In genomic region chr12:46398875-46399652, GRCm38 (mm10) we compare ENCODE assay signal across 8 mouse cellular contexts.
DNase-seq lines count a peak whose midpoint lies in the region; ATAC-seq and TF ChIP-seq lines count a peak whose summit lies in the region.

No protein-coding gene starts in this region.

- peak; percentile 92 for ATAC-seq in forebrain, embryonic 12.5 days (ENCODE audit: low FRiP score)
- ATAC-seq in kidney, postnatal 0 days (replicated peaks; ENCODE audit: low FRiP score, low read depth), result no peak
- ATAC-seq in liver, embryonic 16.5 days (ENCODE audit: low read depth), result no peak
- no peak for ATAC-seq in stomach, postnatal 0 days (ENCODE audit: low FRiP score, low TSS enrichment)

- peak overlapping the region; percentile 71 for H3K4me2 ChIP-seq in forebrain, embryonic 12.5 days
- peak overlapping the region; percentile 76 for H3K4me2 ChIP-seq in kidney, postnatal 0 days (ENCODE audit: low read length)
- H3K4me2 ChIP-seq in liver, embryonic 16.5 days (ENCODE audit: low read depth, low read length), result peak overlapping the region; percentile 20; the same call in 1 of the 2 replicates
- peak overlapping the region; percentile 73 for H3K4me2 ChIP-seq in stomach, postnatal 0 days (replicated peaks; ENCODE audit: low read depth)

- H3K9ac ChIP-seq in forebrain, embryonic 12.5 days, result peak overlapping the region; percentile 59
- H3K9ac ChIP-seq in kidney, postnatal 0 days (ENCODE audit: low read depth, low read length), result peak overlapping the region; percentile 8; the same call in 1 of the 2 replicates
- H3K9ac ChIP-seq in liver, embryonic 16.5 days (ENCODE audit: low read depth, low read length), result no peak overlapping the region
- H3K9ac ChIP-seq in stomach, postnatal 0 days (ENCODE audit: low read length), result peak overlapping the region; percentile 19

- 0 out of 2 replicates have a peak, but pooled peaks have one; percentile 7 for TF ChIP-seq CTCF in kidney, postnatal 0 days (IDR thresholded peaks at IDR 0.05; ENCODE audit: low read depth)
- 0 out of 2 replicates have a peak, but pooled peaks have one; percentile 24 for TF ChIP-seq CTCF in stomach, postnatal 0 days (IDR thresholded peaks at IDR 0.05; ENCODE audit: low read depth)

- peak overlapping the region; percentile 67 for H3K4me3 ChIP-seq in heart, embryonic 10.5 days
- H3K4me3 ChIP-seq in forebrain, embryonic 12.5 days (replicated peaks), result peak overlapping the region; percentile 45
- peak overlapping the region; percentile 49 for H3K4me3 ChIP-seq in kidney, postnatal 0 days (replicated peaks; ENCODE audit: low read depth, low read length)
- 0 out of 2 replicates have a peak overlapping the region, but pooled peaks have one; percentile 16 for H3K4me3 ChIP-seq in liver, embryonic 16.5 days (ENCODE audit: low read depth, low read length)
- peak overlapping the region; percentile 39 for H3K4me3 ChIP-seq in stomach, postnatal 0 days (ENCODE audit: low read depth, low read length)

- no peaks in the 10 kb centered on the region for H3K4me1 ChIP-seq in heart, embryonic 10.5 days
- no peaks in the 10 kb centered on the region for H3K4me1 ChIP-seq in forebrain, embryonic 12.5 days
- H3K4me1 ChIP-seq in kidney, postnatal 0 days (replicated peaks; ENCODE audit: insufficient read depth, low read length), result no peaks in the 10 kb centered on the region
- H3K4me1 ChIP-seq in liver, embryonic 16.5 days (ENCODE audit: control insufficient read depth, low read depth, low read length), result no peaks in the 10 kb centered on the region
- H3K4me1 ChIP-seq in stomach, postnatal 0 days (replicated peaks; ENCODE audit: control insufficient read depth, insufficient read depth), result no peaks in the 10 kb centered on the region

- no peaks in the 10 kb centered on the region for H3K9me3 ChIP-seq in heart, embryonic 10.5 days
- H3K9me3 ChIP-seq in forebrain, embryonic 12.5 days, result no peaks in the 10 kb centered on the region
- no peaks in the 10 kb centered on the region for H3K9me3 ChIP-seq in kidney, postnatal 0 days (replicated peaks; ENCODE audit: low read length)
- no peaks in the 10 kb centered on the region for H3K9me3 ChIP-seq in liver, embryonic 16.5 days (replicated peaks; ENCODE audit: control insufficient read depth, low read length)
- no peaks in the 10 kb centered on the region for H3K9me3 ChIP-seq in stomach, postnatal 0 days (ENCODE audit: control insufficient read depth, low read length)

- no peaks in the 10 kb centered on the region for H3K36me3 ChIP-seq in heart, embryonic 10.5 days
- H3K36me3 ChIP-seq in forebrain, embryonic 12.5 days (replicated peaks), result no peaks in the 10 kb centered on the region
- no peaks in the 10 kb centered on the region for H3K36me3 ChIP-seq in kidney, postnatal 0 days (ENCODE audit: insufficient read depth, low read length)
- no peaks in the 10 kb centered on the region for H3K36me3 ChIP-seq in liver, embryonic 16.5 days (ENCODE audit: control insufficient read depth, insufficient read depth)
- H3K36me3 ChIP-seq in stomach, postnatal 0 days (ENCODE audit: control insufficient read depth, insufficient read depth, low read length), result no peaks in the 10 kb centered on the region

- peak overlapping the region; percentile 72 for H3K27ac ChIP-seq in heart, embryonic 10.5 days
- peak overlapping the region; percentile 48; the same call in 1 of the 2 replicates for H3K27ac ChIP-seq in forebrain, embryonic 12.5 days
- H3K27ac ChIP-seq in kidney, postnatal 0 days, result no peak overlapping the region
- H3K27ac ChIP-seq in liver, embryonic 16.5 days (ENCODE audit: low read length), result no peak overlapping the region
- H3K27ac ChIP-seq in stomach, postnatal 0 days (replicated peaks), result no peak overlapping the region

- peak; percentile 77 for DNase-seq in heart, embryonic 10.5 days (ENCODE audit: low spot score)
- DNase-seq in heart, postnatal 10 days, result no peak
- peak; percentile 67 for DNase-seq in brain, adult 2 months (ENCODE audit: low read depth, low spot score)
- DNase-seq in kidney, postnatal 0 days (ENCODE audit: low spot score), result peak; percentile 40
- DNase-seq in stomach, postnatal 0 days (ENCODE audit: low spot score), result peak; percentile 14
- no peak for DNase-seq in thymus, adult 18-20 months

- H3K27me3 ChIP-seq in heart, embryonic 10.5 days (ENCODE audit: insufficient read depth, poor library complexity, severe bottlenecking), result no peaks in the 10 kb centered on the region
- H3K27me3 ChIP-seq in forebrain, embryonic 12.5 days, result peaks cover 4% of the 10 kb centered on the region
- no peaks in the 10 kb centered on the region for H3K27me3 ChIP-seq in kidney, postnatal 0 days (ENCODE audit: insufficient read depth, low read length)
- no peaks in the 10 kb centered on the region for H3K27me3 ChIP-seq in liver, embryonic 16.5 days (ENCODE audit: control insufficient read depth, insufficient read depth, low read depth, low read length)
- no peaks in the 10 kb centered on the region for H3K27me3 ChIP-seq in stomach, postnatal 0 days (ENCODE audit: control insufficient read depth, insufficient read depth, low read length)

- WGBS in heart, embryonic 10.5 days, result 5% methylated on average over 23 of the region's 23 CpGs
- WGBS in forebrain, embryonic 12.5 days, result 5% methylated on average over 23 of the region's 23 CpGs
- 5% methylated on average over 23 of the region's 23 CpGs for WGBS in kidney, postnatal 0 days
- WGBS in liver, embryonic 16.5 days (ENCODE audit: insufficient replicate concordance), result 5% methylated on average over 23 of the region's 23 CpGs
- 6% methylated on average over 23 of the region's 23 CpGs for WGBS in stomach, postnatal 0 days

- intact Hi-C loops in heart, postnatal 10 days (cut with DNase I), result no loop called here

- no peak for TF ChIP-seq EP300 in stomach, postnatal 0 days (optimal IDR thresholded peaks at IDR 0.05)

Comparison
In these comparisons a context has a peak if more than half of its experiments do, and no peak if none do; other contexts are left out.
1. DNase-seq: peak in heart, embryonic 10.5 days (single experiment), brain, adult 2 months (single experiment), kidney, postnatal 0 days (single experiment) and stomach, postnatal 0 days (single experiment); none in heart, postnatal 10 days (0 of 2) and thymus, adult 18-20 months (0 of 2).
2. H3K27ac ChIP-seq: peak in heart, embryonic 10.5 days (single experiment) and forebrain, embryonic 12.5 days (single experiment); none in kidney, postnatal 0 days (single experiment), liver, embryonic 16.5 days (single experiment) and stomach, postnatal 0 days (single experiment).
3. H3K4me3 ChIP-seq: peak in every context shown above with its lines; median percentile 67 in heart, embryonic 10.5 days; 49 in kidney, postnatal 0 days; 45 in forebrain, embryonic 12.5 days; 39 in stomach, postnatal 0 days; 16 in liver, embryonic 16.5 days.
4. H3K4me2 ChIP-seq: peak in every context shown above with its lines; median percentile 76 in kidney, postnatal 0 days; 73 in stomach, postnatal 0 days; 71 in forebrain, embryonic 12.5 days; 20 in liver, embryonic 16.5 days.